Mouse (Mus musculus) adrenal gland (tissue): ENCODE data around the gene Syngap1.

Source experiments
- intact Hi-C: fragments of 180-260 bp; cut with DNase I; formaldehyde crosslinking; loops from one replicate; pipeline ENCODE4 v1.15.1; 2025

The Syngap1 gene

GRCm38 (mm10) chr17:26951952-26952877 lies 11.2 kb downstream of the Syngap1 start:
- intact Hi-C loops: no loop called here

DNA sequence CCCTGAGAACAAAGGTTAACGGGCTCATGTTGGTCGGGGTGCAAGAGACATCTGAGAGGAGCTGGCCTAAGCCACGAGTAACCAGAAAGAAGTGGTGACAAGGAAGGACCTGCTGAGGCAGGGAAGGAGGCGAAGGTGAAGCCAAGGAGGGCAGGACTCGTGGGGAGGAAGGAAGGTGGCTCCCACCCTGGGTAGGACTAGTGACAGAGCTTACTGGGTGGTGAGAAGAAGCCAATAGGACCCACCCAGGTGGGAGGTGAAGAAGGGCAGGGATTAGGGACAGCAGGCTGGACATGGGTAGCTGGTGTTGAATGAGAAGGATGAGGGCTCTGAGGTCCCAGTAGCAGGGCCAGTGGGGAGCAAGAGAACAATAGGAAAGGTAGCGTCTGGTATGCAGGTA lies 12.1 kb downstream of the Syngap1 start:
- intact Hi-C loops: no loop called here

DNA sequence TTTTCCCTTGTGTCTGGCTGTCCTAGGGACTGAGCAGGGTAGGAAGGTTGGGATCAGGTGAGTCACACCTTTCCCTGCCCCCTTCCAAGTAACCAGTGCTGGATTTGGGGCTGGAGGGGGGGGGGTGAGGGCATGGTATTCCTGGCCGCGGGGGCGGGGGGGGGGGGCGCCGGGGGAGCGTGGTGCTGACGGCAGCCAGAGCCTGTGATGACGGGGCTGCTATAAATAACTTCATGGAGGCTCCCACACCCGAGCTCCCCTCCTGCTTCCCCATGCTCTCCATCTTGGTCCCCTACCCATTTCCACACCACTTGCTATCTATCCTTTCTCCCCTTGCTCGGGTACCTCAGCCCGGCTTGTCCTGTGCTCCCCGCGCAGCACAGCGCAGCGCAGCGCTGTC lies 12.7 kb downstream of the Syngap1 start:
- intact Hi-C loops: no loop called here

DNA sequence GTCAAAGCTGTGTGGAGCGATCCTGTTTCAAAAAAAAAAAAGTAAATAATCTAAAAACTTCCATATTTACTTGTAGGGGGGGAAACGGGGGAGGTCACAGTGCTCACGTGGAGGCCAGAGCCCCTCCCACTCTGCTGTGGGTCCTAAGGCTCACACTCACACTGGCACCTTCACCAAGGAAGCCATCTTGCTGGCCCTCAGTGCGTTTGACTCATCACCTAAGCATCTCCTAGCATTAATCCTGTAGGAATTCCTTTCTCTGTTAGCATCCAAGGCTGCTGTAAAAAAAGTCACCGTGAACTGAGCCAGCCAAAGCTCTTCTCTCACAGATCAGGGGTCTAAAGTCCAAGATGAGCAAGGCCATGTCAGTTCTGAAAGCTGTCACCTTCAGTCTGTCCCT lies 15.3 kb downstream of the Syngap1 start:
- intact Hi-C loops: no loop called here

- intact Hi-C loops: no loop called here
Observed at GRCm38 (mm10) chr17:26956895-26957294, 15.8 kb downstream of the Syngap1 start.

DNA sequence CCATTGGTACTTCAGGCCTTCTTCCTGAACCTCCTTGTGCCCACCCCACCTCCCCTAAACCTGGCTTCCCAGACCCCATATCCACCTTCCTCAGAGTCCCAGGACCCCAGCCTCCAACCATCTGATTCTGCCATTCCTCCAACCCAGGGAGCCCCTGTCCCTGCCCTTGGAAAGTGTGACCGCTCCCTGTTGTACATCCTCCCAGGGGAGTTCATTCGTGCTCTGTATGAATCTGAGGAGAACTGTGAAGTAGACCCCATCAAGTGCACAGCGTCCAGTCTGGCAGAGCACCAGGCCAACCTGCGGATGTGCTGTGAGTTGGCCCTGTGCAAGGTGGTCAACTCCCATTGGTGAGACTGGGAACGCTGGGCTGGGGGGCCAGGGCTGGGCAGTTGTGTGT lies 16.8 kb downstream of the Syngap1 start:
- intact Hi-C loops: no loop called here

GRCm38 (mm10) chr17:26958880-26959279 lies 17.8 kb downstream of the Syngap1 start:
- intact Hi-C loops: no loop called here

GRCm38 (mm10) chr17:26959815-26960214 lies 18.8 kb downstream of the Syngap1 start:
- intact Hi-C loops: no loop called here

GRCm38 (mm10) chr17:26961572-26962240 lies 20.7 kb downstream of the Syngap1 start:
- intact Hi-C loops: no loop called here

DNA sequence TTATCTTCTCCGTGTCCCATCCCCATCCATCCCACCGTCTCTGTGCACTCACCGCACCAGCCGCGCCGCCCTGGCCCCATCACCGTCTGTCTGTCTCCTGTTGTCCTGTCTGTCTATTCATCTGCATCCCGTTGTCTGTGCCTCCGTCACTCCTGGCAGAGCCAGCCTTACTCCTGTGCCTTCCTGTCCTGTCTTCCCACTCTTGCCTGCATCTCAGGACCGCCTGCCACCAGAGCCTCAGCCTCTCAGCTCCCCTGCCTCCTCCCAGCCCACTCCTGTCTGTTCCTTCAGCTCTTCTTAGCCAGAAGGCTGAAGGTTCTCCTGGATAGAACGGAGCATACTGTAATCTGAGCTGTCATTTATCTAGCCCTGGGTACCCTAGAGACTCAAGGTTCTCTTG lies 25.9 kb downstream of the Syngap1 start:
- intact Hi-C loops: no loop called here

DNA sequence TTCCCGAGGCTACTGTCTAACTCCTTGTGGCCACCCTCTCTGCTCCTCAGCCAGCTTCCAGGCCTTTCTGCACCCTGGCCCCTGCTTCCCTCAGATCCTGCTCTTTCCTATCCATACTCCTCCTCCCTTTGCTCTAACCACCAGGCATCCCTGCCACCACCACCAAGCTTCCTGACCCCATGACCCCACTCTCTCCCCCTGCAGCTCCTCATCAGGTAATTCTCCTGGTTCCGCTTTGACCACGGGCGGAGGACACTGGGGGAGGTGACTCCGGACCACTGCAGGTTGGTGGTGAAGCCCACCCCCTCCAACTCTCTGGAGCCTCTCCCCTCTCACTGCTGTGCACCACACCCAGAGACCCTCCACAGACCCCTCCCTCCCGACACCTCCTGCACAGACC lies 26.4 kb downstream of the Syngap1 start:
- intact Hi-C loops: no loop called here

DNA sequence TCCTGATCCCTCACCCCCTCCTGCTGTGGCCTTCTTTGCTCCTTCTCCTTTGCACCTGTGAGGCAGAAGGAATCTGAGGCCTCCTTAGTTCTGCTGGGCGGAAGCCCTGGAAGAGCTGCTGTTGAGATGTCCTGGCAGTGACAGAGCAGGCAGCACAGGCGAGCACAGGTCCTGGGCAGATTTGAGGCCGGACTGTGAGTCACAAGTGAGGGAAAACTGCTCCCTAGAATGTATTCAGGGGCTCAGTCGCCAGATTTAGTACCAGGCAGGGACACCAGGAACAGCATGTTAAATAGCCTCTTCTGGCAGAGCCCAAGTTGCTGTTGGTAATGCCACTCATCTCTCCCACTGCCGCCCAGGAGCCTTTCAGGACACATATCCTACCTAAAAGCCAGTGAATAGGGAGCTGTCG lies 27.2 kb downstream of the Syngap1 start:
- intact Hi-C loops: no loop called here

DNA sequence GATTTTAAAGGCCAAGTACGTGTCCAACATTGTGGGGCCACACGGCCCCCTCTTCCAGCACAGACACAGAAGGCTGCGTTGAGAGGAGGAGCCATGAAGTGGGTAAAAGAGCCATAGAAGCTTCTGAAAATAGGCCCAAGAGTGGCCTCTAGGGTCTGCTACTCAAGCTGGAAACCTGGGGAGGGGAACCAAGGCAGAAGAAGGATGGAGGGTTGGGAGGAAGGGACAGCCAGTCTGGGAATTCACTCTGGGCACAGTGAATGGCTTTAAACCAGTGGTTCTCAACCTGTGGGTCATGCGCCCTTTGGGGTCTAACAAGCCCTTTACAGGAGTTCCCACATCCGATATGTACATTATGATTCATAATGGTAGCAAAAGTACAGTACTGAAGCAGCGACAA lies 28.2 kb downstream of the Syngap1 start:
- intact Hi-C loops: no loop called here

DNA sequence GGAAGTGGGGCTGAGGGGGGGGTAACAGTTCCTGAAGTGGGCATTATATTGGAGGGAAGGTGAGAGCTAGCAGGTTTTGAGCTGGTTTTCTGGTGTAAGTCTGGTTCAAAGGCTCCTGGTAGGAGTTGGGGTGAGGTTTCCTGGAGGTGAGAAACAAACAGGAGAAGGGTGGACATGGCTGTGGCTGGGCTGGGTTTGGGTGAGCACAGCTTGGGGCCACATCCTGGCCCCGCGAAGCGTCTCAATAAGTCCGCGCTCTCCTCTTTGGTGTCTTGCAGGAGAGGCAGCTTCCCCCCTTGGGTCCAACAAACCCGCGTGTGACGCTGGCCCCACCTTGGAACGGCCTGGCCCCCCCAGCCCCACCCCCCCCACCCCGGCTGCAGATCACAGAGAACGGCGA lies 29.2 kb downstream of the Syngap1 start:
- intact Hi-C loops: loop anchor here (10.0 kb wide), 1 partner anchor 55 kb away; the partner anchor contains the start of gene Kifc5b

DNA sequence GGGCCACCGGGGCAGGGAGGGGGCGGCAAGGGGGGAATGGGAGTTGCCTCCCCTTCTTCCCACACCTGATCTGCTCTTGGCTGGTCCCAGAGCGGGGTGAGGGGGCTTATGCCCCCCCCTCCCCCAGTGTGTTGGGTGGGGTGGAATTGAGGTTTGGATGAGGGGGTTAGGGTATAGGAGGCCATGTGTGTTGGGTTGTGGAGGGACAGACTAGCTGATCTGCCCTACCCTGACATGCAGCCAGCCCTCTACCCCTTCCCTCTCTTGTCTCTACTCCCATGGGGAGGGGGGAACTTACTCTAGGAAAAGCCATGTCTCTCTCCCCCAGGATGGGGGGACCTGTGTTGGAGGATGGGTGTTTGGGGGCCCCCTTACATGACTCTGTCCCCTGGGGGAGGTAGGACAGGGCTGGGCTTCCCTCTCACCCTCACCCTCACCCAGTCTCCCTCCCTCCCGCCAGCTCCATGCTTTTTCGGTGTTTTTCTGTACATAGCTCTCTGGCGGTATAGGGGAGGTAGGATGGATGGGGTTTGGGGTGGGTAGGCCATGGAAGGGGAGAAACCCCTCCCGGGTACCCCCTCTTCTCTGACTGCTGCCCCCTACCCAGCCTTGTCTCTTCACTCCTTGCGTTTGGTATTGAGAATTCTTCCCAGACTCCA lies 30.3 kb downstream of the Syngap1 start:
- intact Hi-C loops: loop anchor here (10.0 kb wide), 1 partner anchor 57 kb away; the partner anchor contains the start of gene Kifc5b

DNA sequence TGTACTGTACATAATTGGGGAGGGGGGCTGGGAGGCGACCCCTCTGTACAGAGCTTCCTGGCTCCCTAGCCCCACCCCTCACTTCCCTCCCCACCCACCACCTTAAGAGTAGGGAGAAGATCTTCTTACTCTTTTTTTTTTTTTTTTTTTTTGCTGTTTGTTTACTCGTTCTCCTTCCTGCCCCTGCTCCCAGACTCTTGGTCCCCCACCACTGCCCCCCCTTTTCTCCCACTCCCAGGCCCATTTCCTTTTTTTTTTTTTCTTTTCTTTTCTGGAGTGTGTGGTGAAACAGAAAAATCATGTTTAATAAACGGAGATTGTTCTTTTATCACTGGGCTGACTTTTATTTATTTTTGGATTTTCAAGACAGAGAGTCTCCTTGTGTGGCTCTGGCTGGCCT lies 31.1 kb downstream of the Syngap1 start:
- intact Hi-C loops: loop anchor here (10.0 kb wide), 1 partner anchor 57 kb away; the partner anchor contains the start of gene Kifc5b

DNA sequence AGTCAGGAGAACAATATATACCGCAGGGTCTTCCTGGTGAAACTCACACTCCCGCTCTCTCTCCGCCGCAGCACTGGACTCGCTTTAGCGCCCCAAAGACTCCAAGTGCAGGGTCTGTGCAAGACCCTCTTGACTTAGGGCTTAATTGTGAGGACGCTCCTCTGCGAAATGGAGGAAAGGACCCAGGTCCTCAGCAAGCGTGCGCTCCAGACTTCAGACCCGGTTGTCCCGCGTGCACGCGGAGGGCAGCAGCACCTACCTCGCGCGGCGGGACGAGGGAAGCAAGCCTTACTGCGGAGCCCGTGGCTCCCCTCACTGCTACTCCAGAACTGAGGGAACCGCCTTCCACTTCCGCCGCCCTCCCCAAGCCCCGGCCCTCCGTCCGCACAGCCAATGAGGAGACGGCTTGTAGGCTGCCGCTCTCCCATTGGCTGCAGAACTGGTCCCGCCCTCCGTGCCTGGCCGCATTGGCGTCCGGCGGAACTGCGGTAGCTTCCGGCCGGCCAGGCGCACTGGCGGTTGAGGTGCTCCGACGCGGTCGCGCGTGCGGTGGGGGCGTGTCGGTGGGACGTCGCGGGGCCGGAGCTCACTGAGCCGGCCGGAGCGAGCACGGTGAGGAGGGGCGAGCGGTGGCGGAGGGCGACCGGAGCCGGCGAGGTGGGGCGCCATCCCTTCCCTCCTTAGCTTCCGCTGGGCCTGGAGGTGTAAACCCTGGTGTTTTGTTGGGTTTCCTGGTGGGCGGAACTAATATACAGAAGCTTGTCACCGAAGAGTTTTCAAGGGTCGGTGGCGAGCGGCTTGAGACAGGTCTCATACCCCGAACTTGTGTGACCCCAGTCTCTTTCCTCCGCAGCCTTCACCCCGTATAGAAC lies 31.9 kb downstream of the Syngap1 start, which contains the start of gene Zbtb9:
Gene Zbtb9, plus strand, starts transcription at position 465 of the 872 bp plus-strand sequence.
- intact Hi-C loops: loop anchor here (10.0 kb wide), 1 partner anchor 58 kb away; the partner anchor contains the start of gene Kifc5b

GRCm38 (mm10) chr17:26974547-26974946 lies 33.5 kb downstream of the Syngap1 start:
- intact Hi-C loops: loop anchor here (10.0 kb wide), 1 partner anchor 60 kb away; the partner anchor contains the start of gene Kifc5b

DNA sequence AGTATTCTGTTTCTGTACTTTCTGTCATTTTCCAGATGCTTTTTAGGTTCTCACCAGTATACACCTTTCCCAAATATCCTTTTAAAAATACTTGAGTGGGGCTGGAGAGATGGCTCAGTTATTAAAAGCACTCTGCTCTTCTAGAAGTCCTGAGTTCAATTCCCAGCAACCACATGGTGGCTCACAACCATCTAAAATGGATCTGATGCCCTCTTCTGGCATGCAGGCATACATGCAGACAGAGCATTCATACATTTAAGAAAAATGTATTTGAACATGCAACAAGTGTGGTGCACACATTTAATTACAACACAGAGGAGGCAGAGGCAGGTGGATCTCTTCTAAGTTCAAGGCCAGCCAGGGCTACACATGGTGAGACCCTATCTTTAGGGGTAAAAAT lies 34.4 kb downstream of the Syngap1 start:
- intact Hi-C loops: loop anchor here (10.0 kb wide), 1 partner anchor 61 kb away; the partner anchor contains the start of gene Kifc5b

DNA sequence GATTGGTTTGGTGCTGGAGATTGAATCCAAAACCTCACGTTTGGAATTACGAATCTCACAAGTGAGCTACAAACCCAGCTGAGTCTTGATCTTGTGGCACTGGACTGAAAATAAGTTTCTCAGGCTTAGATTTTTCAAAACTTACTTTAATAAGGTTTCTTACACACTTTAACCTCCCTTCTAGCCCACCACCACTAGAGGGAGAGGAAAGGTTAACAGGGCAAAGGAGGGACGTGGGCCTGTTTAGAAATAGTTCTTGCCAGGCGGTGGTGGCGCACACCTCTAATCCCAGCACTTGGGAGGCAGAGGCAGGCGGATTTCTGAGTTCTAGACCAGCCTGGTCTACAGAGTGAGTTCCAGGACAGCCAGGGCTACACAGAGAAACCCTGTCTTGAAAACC lies 36.3 kb downstream of the Syngap1 start:
- intact Hi-C loops: loop anchor here (10.0 kb wide), 1 partner anchor 63 kb away; the partner anchor contains the start of gene Kifc5b
